Mouse (Mus musculus) kidney, adult 2 months (tissue): ENCODE results near the gene Nell2.

ENCODE experiments used
- CTCF ChIP-seq: fragments of 200-500 bp; conservative IDR thresholded peaks from 2 replicates; pipeline ENCODE4 v1.5.1; 2011; ENCODE audit warnings: low read depth, mild to moderate bottlenecking, control low read depth, low read length, moderate library complexity, mixed read lengths; ENCODE audit not compliant: insufficient read depth, insufficient read length
- POLR2A ChIP-seq: fragments of 200-500 bp; IDR thresholded peaks from one replicate; pipeline ENCODE4 v1.6.1; 2011; ENCODE audit warnings: low read depth, low read length, control low read depth

DNA sequence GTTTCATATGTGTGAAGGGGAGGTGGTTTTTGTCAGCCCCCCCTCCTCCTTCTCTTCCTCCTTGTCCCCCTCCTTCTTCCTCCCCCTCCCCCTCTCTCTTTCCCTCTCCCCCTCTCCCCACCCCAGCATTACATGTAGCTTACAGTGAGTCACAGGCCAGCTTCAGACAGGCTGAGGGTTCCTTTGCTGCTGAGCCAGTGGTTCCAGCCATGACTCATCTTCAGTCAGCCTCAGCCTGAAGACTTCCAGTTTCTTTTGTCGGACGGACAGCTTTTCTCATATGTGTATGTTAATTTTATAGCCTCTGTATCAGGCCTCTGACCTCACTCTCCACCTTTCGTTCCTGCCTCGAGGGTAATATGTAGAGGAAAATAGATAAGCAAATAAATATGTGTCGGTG, 344.9 kb downstream of the Nell2 start:
- TF ChIP-seq POLR2A (no peak), CTCF (no peak)
